Mouse (Mus musculus): ENCODE measurements at regions not wholly inside any gene's neighbourhood (a gene's known extent, or its start where the extent isn't known, plus 50 kb on each side); places are given as distances from the start of the nearest gene placed in this dataset.
"Not testable (repeated sequence)": the region's sequence is repeated elsewhere in the genome, so short reads cannot be mapped to it uniquely, and the experiment has no call there.

DNA sequence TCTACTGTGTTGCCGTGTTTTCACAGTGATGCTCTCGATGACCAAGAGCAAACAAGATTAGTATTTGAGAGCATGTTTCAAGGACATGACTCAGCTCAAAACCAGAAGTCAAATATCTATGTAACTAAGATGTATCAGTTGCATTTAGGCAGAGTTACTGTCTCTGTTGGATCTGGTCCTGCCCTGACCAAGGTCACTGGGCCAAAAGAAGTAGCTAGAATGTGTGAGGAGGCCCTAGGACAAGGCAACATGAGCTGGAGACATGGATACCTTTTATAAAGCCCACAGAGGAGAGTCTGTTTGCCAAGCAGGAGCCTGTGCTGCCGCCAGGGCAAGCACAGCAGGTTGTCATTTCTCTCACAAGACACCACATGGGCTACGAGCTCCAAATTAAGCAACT is 132.6 kb downstream of the Dad1 start:
- no peak overlapping the region for H3K27ac ChIP-seq (ENCODE audit: insufficient read depth, low read length)
- no peak for DNase-seq (ENCODE audit: low read depth in 1 of 2, low spot score in 2 of 2)
- H3K27me3 ChIP-seq (ENCODE audit: control insufficient read depth, insufficient read depth, low read length) = no peaks in the 10 kb centered on the region
- no peak overlapping the region for H3K4me3 ChIP-seq (ENCODE audit: extremely low read depth, insufficient read depth, insufficient read length)
- H3K36me3 ChIP-seq (ENCODE audit: control insufficient read depth, insufficient read depth, low read length) = no peaks in the 10 kb centered on the region
- TF ChIP-seq CTCF (IDR thresholded peaks at IDR 0.05; ENCODE audit: extremely low read depth, insufficient read depth, insufficient read length, insufficient replicate concordance) (no peak), POLR2A (IDR thresholded peaks at IDR 0.05; ENCODE audit: low read depth, low read length) (no peak)
- H3K4me1 ChIP-seq (ENCODE audit: control insufficient read depth, insufficient read depth, insufficient read length) = no peaks in the 10 kb centered on the region
- WGBS = 77% methylated on average over 4 of the region's 4 CpGs

DNA sequence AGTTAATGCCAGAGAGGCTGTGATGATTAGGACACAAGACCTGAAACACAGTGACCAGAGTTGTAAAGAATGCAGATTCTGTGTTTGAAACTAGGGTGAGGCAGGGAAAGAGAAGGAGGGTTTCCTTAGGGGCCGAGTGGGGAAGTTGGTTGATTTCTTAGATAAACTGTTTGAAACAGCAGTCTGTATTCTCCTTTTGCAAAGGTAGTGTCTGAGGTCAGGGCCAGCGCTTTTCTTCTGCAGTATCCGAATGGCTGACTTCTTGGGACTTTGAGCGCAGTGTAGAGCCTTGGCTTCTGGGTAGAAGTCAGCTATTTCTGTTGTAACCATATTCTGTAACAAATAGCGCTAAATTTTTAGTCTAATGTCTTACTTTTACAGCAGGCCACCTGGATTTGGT is 133.7 kb downstream of the Dad1 start:
- Histone ChIP-seq H3K27ac (ENCODE audit: insufficient read depth, low read length) (no peak overlapping the region), H3K4me3 (ENCODE audit: extremely low read depth, insufficient read depth, insufficient read length) (no peak overlapping the region), H3K4me1 (ENCODE audit: control insufficient read depth, insufficient read depth, insufficient read length) (no peaks in the 10 kb centered on the region), H3K27me3 (ENCODE audit: control insufficient read depth, insufficient read depth, low read length) (no peaks in the 10 kb centered on the region), H3K36me3 (ENCODE audit: control insufficient read depth, insufficient read depth, low read length) (no peaks in the 10 kb centered on the region)
- no peak for DNase-seq (ENCODE audit: low read depth in 1 of 2, low spot score in 2 of 2)
- no peak for TF ChIP-seq POLR2A (IDR thresholded peaks at IDR 0.05; ENCODE audit: low read depth, low read length)
- no peak for TF ChIP-seq CTCF (IDR thresholded peaks at IDR 0.05; ENCODE audit: extremely low read depth, insufficient read depth, insufficient read length, insufficient replicate concordance)
- whole genome bisulfite sequencing = 81% methylated on average over 5 of the region's 5 CpGs

DNA sequence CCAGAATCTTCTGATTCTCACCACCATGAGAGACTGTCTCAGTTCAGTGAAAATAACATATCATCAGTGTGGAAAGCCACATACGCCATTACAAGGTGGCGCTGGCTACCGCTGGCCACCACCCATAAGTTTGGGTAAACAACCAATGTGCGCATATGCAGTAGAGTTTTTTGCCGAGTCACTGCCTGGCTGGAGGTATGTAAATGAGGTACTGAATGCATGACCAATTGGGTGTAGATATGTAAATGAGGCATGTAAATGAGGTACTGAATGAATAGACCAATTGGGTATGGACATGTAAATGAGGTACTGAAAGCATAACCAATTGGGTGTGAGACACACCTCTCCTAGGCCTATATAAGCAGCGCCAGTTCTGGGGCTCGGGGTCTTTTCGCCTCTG is 136.3 kb downstream of the Dad1 start:
- 99% methylated on average over 8 of the region's 8 CpGs for WGBS
- not testable (repeated sequence) for H3K4me3 ChIP-seq (ENCODE audit: extremely low read depth, insufficient read depth, insufficient read length); DNase-seq (ENCODE audit: low read depth in 1 of 2, low spot score in 2 of 2); H3K36me3 ChIP-seq (ENCODE audit: control insufficient read depth, insufficient read depth, low read length); H3K27ac ChIP-seq (ENCODE audit: insufficient read depth, low read length); H3K27me3 ChIP-seq (ENCODE audit: control insufficient read depth, insufficient read depth, low read length); H3K4me1 ChIP-seq (ENCODE audit: control insufficient read depth, insufficient read depth, insufficient read length)

DNA sequence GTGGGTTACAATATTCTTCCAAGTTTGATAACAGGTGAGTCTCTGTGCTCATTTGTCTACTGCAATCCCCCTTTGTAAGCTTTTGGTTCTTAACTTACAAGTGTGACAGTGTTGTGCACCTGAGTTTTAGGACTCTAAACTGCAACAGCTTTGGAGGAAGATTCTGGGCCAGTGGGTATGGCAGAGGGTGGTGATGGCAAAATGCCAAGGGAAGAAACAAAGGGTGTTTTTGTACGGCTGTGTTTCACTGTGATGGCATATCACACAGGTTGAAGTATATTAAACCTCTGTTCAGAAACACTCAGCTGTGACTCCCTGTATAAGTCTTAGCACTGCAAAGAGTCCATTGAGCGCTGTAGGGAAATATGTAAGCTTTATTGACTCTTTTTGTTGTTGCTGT is 140.7 kb downstream of the Dad1 start:
- TF ChIP-seq POLR2A (IDR thresholded peaks at IDR 0.05; ENCODE audit: low read depth, low read length) (no peak), CTCF (IDR thresholded peaks at IDR 0.05; ENCODE audit: extremely low read depth, insufficient read depth, insufficient read length, insufficient replicate concordance) (no peak)
- no peak for DNase-seq (ENCODE audit: low read depth in 1 of 2, low spot score in 2 of 2)

DNA sequence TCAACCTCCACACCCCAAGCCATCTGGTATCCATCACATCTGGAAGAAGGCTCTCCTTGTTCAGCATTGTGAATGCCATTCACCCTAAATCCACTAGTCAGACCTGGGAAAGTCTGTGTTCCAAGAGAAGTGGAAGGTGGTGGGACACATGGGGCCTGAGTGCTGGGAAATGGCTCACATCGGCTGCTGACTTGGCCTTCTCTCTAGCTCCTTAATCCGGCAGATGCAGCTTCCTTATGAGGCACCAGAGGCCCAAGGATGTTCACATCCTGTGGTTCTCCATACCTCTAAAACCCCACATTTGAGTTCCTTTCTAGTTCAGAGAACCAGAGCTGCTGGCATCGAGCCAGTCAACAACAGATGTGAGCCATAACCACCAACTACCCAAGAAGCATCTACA is 142.9 kb downstream of the Dad1 start:
- Histone ChIP-seq H3K27ac (ENCODE audit: insufficient read depth, low read length) (no peak overlapping the region), H3K4me1 (ENCODE audit: control insufficient read depth, insufficient read depth, insufficient read length) (peaks cover 7% of the 10 kb centered on the region; the same call in 1 of the 2 replicates), H3K27me3 (ENCODE audit: control insufficient read depth, insufficient read depth, low read length) (no peaks in the 10 kb centered on the region), H3K4me3 (ENCODE audit: extremely low read depth, insufficient read depth, insufficient read length) (no peak overlapping the region), H3K36me3 (ENCODE audit: control insufficient read depth, insufficient read depth, low read length) (no peaks in the 10 kb centered on the region)
- no peak for DNase-seq (ENCODE audit: low read depth in 1 of 2, low spot score in 2 of 2)
- TF ChIP-seq POLR2A (IDR thresholded peaks at IDR 0.05; ENCODE audit: low read depth, low read length) = no peak
- TF ChIP-seq CTCF (IDR thresholded peaks at IDR 0.05; ENCODE audit: extremely low read depth, insufficient read depth, insufficient read length, insufficient replicate concordance) = no peak
- WGBS = 7% methylated on average over 3 of the region's 3 CpGs

More for the DNA sequence above, 140.7 kb downstream of the Dad1 start:
- Histone ChIP-seq H3K4me1 (ENCODE audit: control insufficient read depth, insufficient read depth, insufficient read length) (peaks cover 5% of the 10 kb centered on the region; the same call in 1 of the 2 replicates), H3K27ac (ENCODE audit: insufficient read depth, low read length) (no peak overlapping the region), H3K36me3 (ENCODE audit: control insufficient read depth, insufficient read depth, low read length) (no peaks in the 10 kb centered on the region), H3K4me3 (ENCODE audit: extremely low read depth, insufficient read depth, insufficient read length) (no peak overlapping the region), H3K27me3 (ENCODE audit: control insufficient read depth, insufficient read depth, low read length) (no peaks in the 10 kb centered on the region)
- 62% methylated on average over 2 of the region's 2 CpGs for WGBS

DNA sequence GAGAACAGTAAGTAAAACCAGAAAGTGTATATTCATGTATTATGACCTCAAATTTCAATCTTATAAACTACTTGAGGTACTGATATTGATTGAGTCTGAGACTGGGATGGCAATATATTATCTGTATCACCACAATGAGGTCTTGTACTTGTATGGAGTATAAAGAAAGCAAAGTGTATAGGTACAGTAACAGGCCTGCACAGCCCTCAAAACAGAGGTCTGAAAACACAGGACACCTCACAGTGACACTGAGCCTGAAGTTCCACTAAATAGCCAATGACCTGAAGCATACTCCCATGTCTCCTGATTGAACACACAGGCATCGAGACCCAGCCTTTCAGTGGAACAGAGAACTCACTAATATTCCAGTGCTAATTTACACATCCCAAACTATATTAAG is 144.8 kb downstream of the Dad1 start:
- DNase-seq (ENCODE audit: low read depth in 1 of 2, low spot score in 2 of 2) = no peak
- TF ChIP-seq POLR2A (IDR thresholded peaks at IDR 0.05; ENCODE audit: low read depth, low read length) (no peak), CTCF (IDR thresholded peaks at IDR 0.05; ENCODE audit: extremely low read depth, insufficient read depth, insufficient read length, insufficient replicate concordance) (no peak)

DNA sequence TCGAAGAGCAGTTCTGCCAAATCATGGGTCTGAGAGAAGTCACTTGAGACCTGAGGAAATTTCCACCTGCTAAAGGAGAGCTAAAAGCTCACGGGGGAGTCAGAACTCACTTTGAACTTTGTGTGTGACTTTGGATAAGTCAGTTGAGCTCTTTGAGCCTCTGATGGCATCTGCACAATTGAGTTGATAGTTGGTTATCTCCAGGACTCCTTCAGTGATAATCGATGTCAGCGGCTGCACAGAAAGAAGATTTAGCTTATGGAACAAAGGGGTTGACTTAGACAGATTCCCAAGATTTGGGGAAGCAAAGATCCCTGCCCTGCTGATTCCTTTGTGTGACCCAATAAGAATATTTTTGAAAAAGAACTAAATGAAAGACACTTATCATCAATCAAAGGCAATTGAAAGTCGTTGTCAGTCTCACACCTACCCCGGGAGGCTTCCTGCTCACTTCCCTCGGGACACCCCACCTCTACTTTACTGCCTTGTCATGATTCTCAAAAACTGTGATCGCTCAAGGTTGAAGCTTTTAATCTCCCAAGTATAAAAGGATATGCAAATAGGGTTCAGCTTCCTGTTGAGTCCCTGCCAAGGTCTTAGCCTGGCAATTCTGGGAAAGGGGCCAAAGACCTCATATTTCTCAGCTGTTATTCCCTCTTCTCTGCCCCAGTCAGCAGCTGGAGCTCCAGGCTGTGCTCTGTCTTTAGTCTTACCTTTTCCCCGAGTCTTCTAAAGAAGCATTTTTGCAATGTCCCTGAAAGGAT is 145.4 kb downstream of the Dad1 start:
- Histone ChIP-seq H3K4me3 (ENCODE audit: extremely low read depth, insufficient read depth, insufficient read length) (no peak overlapping the region), H3K27ac (ENCODE audit: insufficient read depth, low read length) (no peak overlapping the region), H3K4me1 (ENCODE audit: control insufficient read depth, insufficient read depth, insufficient read length) (peaks cover 7% of the 10 kb centered on the region; the same call in 1 of the 2 replicates), H3K36me3 (ENCODE audit: control insufficient read depth, insufficient read depth, low read length) (no peaks in the 10 kb centered on the region), H3K27me3 (ENCODE audit: control insufficient read depth, insufficient read depth, low read length) (no peaks in the 10 kb centered on the region; the same call in 1 of the 2 replicates)
- WGBS = 19% methylated on average over 9 of the region's 9 CpGs
- TF ChIP-seq CTCF (IDR thresholded peaks at IDR 0.05; ENCODE audit: extremely low read depth, insufficient read depth, insufficient read length, insufficient replicate concordance) (no peak), POLR2A (IDR thresholded peaks at IDR 0.05; ENCODE audit: low read depth, low read length) (no peak)
- no peak for DNase-seq (ENCODE audit: low read depth in 1 of 2, low spot score in 2 of 2)

More for the DNA sequence above, 144.8 kb downstream of the Dad1 start:
- 91% methylated on average over 1 of the region's 1 CpGs for WGBS
- no peak overlapping the region for H3K27ac ChIP-seq (ENCODE audit: insufficient read depth, low read length)
- H3K4me3 ChIP-seq (ENCODE audit: extremely low read depth, insufficient read depth, insufficient read length) = no peak overlapping the region
- no peaks in the 10 kb centered on the region for H3K36me3 ChIP-seq (ENCODE audit: control insufficient read depth, insufficient read depth, low read length)
- H3K27me3 ChIP-seq (ENCODE audit: control insufficient read depth, insufficient read depth, low read length) = no peaks in the 10 kb centered on the region; the same call in 1 of the 2 replicates
- H3K4me1 ChIP-seq (ENCODE audit: control insufficient read depth, insufficient read depth, insufficient read length) = peaks cover 7% of the 10 kb centered on the region; the same call in 1 of the 2 replicates

Data from spleen, adult 2 months (tissue).